8 mouse cellular contexts compared by ENCODE assay signal in the genomic region with DNA sequence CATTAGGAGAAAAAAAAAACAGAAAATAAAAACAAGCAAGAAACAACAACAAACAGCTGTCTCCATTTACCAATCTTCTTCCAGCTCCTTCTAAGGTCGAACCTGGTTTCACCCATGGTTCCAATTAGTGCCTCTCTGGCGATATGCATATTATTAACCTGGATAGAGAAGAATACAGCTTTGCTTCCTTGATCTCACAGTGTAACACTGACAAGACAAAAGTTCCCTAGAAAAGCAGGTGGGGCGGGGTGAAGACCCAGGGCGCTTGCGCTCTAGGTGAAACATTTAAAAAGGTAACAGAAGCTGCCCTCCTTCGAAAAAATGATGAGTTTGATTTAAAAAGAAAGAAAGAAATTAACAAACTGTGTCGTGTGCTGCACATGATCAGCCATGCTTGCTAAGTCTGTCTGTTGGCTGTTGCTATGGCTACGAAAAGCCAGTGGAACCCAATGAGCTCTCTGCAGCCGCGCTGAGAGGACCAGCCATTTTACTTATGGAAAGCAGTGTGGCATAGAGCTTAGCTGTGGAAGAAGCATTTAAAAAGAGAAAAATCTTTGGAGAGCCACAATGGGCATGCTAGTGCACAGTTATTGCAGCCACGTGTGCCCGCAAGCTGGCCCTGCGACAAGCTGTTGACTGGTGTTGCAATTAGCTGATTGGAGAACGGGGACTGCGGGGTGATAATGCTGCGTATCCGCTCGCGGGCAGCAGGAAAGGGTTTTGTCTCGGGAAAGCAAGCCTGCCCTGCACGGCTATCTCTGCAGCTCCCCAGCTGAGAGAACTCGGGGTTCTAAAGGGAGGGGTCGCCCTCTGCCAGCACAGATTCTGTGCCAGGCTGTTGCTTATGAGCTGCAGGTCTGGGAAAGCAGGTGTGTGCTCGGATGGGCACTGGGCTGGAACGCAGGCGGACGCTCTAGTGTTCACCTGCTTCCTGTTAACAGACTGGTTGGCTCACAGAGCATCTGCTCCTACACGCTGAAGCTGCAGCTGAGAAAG.
DNase-seq lines count a peak whose midpoint lies in the region; ATAC-seq and TF ChIP-seq lines count a peak whose summit lies in the region.

No protein-coding gene starts in this region.

- DNase-seq in R1 (ENCODE audit: low read depth, low spot score) = peak; percentile 91
- DNase-seq in cerebellum, adult 2 months = peak; percentile 81 to 82
- DNase-seq in forelimb bud, embryonic 11.5 days (ENCODE audit: low read depth, low spot score) = peak; percentile 76
- DNase-seq in hindbrain, postnatal 0 days (ENCODE audit: low spot score) = peak; percentile 94
- peak; percentile 61 to 67 for DNase-seq in left cerebral cortex, adult 2 months (ENCODE audit: extremely low spot score in 1 of 2, low spot score in 2 of 2)
- peak; percentile 66 for DNase-seq in lung, postnatal 36 days
- peak; percentile 76 for DNase-seq in right cerebral cortex, postnatal 25 days
- DNase-seq in T-cell, adult 2 months (ENCODE audit: low spot score) = no peak

- H3K9ac ChIP-seq in hindbrain, postnatal 0 days (replicated peaks; ENCODE audit: low read length) = peak overlapping the region; percentile 74

- no peak for TF ChIP-seq CTCF in cerebellum, adult 2 months (IDR thresholded peaks at IDR 0.05; ENCODE audit: borderline replicate concordance, insufficient read depth, low read depth, low read length)
- no peak for TF ChIP-seq CTCF in hindbrain, postnatal 0 days (IDR thresholded peaks at IDR 0.05; ENCODE audit: low read depth)
- no peak for TF ChIP-seq CTCF in left cerebral cortex, adult 2 months (IDR thresholded peaks at IDR 0.05)

- H3K4me1 ChIP-seq in cerebellum, adult 2 months (ENCODE audit: control insufficient read depth, insufficient read depth, low read length) = no peaks in the 10 kb centered on the region; the same call in 1 of the 2 replicates
- peaks cover 6% of the 10 kb centered on the region for H3K4me1 ChIP-seq in hindbrain, postnatal 0 days (ENCODE audit: insufficient read depth, low read length)

- no peaks in the 10 kb centered on the region for H3K27me3 ChIP-seq in cerebellum, adult 2 months (ENCODE audit: control insufficient read depth, insufficient read depth, low read length)
- H3K27me3 ChIP-seq in hindbrain, postnatal 0 days (ENCODE audit: insufficient read depth, low read length) = no peaks in the 10 kb centered on the region

- under 1% methylated on average over 28 of the region's 28 CpGs for WGBS in cerebellum, adult 2 months
- under 1% methylated on average over 28 of the region's 28 CpGs for WGBS in hindbrain, postnatal 0 days

- peak; percentile 56; the same call in 1 of the 2 replicates for TF ChIP-seq POLR2A in cerebellum, adult 2 months (IDR thresholded peaks at IDR 0.05; ENCODE audit: borderline replicate concordance, insufficient read depth, low read length)

- no peaks in the 10 kb centered on the region for H3K9me3 ChIP-seq in hindbrain, postnatal 0 days (ENCODE audit: low read length)

- H3K4me3 ChIP-seq in cerebellum, adult 2 months (replicated peaks; ENCODE audit: insufficient read depth, low read depth, low read length) = peak overlapping the region; percentile 99
- H3K4me3 ChIP-seq in hindbrain, postnatal 0 days (ENCODE audit: low read length) = peak overlapping the region; percentile 66
- peak overlapping the region; percentile 73 for H3K4me3 ChIP-seq in left cerebral cortex, adult 2 months

- no peaks in the 10 kb centered on the region for H3K36me3 ChIP-seq in hindbrain, postnatal 0 days (ENCODE audit: insufficient read depth, low read length)

- H3K4me2 ChIP-seq in hindbrain, postnatal 0 days (ENCODE audit: low read depth, low read length) = peak overlapping the region; percentile 80

- intact Hi-C loops in left cerebral cortex, adult 2 months (cut with DNase I) = loop anchor here (2.0 to 5.0 kb wide), 3 partner anchors 120 to 175 kb away; a partner anchor contains a TSS

- peak; percentile 96 for ATAC-seq in hindbrain, postnatal 0 days

- peak overlapping the region; percentile 96 for H3K27ac ChIP-seq in cerebellum, adult 2 months (ENCODE audit: insufficient read depth, low read length)
- peak overlapping the region; percentile 96 for H3K27ac ChIP-seq in hindbrain, postnatal 0 days
- peak overlapping the region; percentile 97 for H3K27ac ChIP-seq in left cerebral cortex, adult 2 months
